Mouse (Mus musculus): ENCODE results near the gene 1810043G02Rik.
"Not testable (repeated sequence)": the region's sequence is repeated elsewhere in the genome, so short reads cannot be mapped to it uniquely, and the experiment has no call there.

1810043G02Rik gene

DNA sequence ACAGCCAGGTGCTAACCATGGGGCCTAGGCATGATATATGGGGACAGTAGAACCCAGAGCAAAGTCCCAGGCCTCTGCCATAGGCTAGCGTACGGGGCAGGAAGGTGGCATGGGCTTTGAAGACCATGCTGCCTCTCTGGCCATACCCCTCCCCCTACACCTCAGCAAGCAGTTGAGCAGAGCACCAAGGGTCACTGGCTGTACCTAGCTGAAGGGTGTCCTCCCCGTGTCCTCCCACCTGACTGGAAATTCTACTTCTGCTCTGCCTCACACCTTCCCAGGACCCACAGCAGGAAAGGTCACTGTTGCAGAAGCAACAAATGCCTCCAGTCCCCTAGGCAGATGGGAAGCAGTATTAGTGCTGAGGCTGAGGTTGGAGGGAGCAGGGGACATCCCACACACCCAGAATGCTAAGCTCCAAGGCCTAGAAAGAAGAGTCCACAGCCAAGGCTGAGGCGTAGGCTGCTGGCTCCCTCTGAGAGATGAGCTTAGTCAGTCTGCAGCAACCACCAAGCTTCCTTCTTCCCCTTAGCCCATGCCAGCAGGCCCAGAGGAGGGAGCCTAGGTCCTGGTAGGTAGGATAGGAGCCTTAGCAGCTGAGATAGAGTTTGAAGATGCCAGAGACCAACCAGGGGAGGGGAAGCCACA, 27.6 kb downstream of the 1810043G02Rik start:
- peak; percentile 24 for DNase-seq

DNA sequence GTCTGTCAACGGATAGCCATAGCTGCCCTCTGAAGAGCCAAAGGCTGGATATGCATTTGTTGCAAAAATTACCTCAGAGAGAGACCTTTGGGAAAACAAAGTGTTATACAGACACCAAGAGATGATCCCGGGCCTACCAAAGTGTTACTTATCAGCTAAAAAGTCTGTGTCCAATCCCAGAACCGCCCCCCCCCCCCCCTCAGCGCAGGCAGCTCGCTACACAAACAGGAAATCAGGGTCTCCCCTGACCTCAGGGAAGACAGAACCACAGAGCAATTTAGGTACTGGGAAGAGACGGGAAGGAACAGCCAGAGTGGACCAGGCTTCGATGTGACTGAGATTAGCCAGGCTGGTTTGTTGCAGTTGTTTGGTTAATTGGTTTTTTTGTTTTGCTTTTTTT, 28.9 kb downstream of the 1810043G02Rik start:
- DNase-seq = no peak

- DNase-seq = no peak
These were observed 29.8 kb downstream of the 1810043G02Rik start for GRCm38 (mm10) chr10:78008169-78008568.

DNA sequence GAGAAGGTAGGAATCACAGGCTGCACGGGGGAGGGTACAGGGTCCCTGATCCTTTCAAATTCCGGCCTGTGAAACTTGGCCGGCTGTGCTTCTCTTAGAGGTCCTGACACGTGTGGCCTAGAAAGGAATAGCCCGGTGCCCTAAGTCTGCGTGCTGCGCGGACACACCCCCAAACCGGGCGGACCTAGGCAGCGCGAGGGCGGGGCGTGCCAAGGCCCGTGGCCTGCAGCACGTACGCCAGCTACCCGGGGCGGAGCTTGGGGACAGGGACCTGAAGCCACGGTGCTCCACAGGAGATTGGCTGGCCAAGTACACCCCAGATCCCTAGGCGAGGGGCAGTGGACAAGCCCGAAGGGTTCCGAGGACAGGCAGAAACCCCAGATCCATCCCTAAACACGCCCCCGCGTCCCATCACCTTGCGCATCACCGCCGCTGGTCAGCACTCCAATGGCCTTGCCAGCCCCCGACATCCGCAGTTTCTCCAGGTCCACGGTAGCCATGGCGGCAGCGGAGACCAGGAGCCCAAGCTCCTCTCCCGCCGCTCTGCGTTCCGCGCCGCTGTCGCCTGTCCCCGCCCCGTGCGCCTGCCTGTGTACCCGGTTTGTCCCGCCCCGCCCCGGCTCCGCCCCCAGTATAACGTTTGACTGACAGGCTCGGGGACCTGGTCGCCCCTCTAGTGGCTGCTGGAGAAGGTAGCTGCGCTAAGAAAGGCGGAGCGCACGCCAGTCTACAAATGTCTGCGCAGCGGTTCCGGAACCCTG, 31.0 kb downstream of the 1810043G02Rik start:
- DNase-seq = peak; percentile 98

DNA sequence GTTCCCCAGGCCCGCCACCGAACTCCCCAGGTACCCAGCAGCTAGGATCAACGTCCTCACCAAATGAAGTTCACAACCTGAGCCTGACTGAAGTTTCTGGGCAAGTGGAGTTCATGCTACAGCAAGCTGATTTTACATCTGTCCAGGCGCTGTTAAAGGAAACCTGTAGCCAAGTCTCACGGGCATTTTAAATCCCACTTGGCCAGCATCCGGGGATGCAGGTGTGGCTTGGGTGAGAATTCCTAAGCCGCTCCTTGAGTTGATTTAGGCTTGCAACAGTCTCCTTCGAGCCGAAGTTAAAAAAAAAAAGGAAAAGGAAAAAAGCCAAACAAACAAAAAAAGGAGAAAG, 31.6 kb downstream of the 1810043G02Rik start, which contains the start of gene Pfkl:
TSS of gene Pfkl (minus strand) at position 139 of the 349 bp plus-strand sequence.
- no peak for DNase-seq

DNA sequence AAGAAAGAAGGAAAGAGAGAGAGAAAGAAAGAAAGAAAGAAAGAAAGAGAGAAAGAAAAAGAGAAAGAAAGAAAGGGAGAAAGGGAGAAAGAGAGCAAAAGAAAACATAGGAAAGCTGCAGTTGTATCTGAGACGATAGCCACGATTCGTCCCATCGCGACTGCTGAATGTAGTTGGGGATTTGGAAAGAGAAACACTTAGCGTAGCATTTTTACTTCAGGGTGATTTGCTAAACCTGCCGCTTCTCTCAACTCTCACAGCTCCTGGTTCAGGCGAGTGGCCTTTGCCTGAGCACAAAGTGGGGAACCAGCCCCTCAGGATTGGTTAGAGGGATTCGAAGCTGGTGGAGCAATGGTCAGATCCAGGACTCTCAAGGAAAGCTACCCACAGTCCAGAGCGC, 32.0 kb downstream of the 1810043G02Rik start:
- no peak for DNase-seq

DNA sequence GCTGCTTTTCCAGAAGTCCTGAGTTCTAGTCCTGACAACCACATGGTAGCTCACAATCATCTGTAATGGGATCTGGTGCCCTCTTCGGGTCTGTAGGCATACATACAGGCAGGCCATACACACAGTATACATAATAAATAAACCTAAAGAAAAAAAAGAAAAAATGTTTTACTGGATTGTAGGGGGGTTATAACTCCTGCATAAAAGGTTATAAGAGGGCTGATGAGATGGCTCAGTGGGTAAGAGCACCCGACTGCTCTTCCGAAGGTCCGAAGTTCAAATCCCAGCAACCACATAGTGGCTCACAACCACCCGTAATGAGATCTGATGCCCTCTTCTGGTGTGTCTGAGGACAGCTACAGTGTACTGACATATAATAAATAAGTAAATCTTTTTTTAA, 32.8 kb downstream of the 1810043G02Rik start:
- DNase-seq = not testable (repeated sequence)

GRCm38 (mm10) chr10:78012661-78013495, 34.6 kb downstream of the 1810043G02Rik start:
- no peak for DNase-seq

GRCm38 (mm10) chr10:78015489-78015888, 37.2 kb downstream of the 1810043G02Rik start:
- DNase-seq = no peak

DNA sequence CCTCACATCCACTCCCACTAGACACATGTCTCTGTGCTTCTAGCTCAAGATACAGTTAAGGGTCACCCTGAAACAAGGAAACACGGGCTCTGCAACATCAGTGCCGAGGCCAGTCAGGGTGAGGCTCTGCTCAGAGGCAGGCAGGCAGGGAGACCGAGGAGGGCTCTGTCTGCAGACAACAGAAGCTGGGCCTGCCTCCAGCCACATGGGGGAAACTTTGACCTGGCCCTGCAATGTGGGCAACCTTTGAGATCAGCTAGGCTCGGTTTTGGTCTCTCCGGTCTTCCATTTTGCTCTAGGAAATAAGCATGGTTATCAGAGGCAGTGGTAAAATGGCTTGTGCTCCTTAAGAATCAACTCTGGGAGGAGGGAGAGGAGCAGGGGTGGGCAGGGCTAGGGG, 38.0 kb downstream of the 1810043G02Rik start:
- peak; percentile 39 for DNase-seq

DNA sequence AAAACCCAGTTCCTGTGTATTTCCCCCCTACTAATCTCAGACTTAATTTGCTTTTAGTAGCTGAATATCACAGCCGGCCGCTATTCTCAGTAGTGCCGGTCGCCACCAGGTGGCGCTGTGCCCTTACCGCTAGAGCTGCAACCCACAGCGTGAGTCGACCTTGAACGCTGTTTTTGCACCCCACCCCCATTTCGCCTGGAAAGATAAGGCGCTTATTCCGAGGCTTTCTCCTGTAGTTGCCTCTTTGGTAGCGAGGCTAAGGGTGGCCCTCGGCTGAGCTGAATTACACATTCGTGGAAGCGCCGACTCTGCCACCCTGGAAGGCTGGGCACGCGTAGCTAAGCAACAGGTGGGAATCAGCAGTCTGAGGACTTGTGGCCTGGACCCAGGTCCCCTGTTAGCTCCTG, 40.5 kb downstream of the 1810043G02Rik start:
- DNase-seq = peak; percentile 85

GRCm38 (mm10) chr10:78019291-78019690, 41.0 kb downstream of the 1810043G02Rik start:
- no peak for DNase-seq

DNA sequence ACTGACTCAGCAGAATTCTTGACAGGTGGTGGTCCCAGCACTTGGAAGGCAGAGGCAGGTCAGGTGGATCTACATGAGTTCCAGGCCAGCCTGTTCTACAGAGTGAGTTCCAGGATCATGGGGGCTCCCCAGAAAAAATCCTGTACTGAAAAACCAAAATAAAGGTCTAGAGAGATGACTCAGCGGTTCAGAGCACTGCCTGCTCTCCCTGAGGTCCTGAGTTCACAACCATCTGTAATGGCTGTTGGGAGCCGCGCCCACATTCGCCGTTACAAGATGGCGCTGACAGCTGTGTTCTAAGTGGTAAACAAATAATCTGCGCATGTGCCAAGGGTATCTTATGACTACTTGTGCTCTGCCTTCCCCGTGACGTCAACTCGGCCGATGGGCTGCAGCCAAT, 41.7 kb downstream of the 1810043G02Rik start:
- not testable (repeated sequence) for DNase-seq

DNA sequence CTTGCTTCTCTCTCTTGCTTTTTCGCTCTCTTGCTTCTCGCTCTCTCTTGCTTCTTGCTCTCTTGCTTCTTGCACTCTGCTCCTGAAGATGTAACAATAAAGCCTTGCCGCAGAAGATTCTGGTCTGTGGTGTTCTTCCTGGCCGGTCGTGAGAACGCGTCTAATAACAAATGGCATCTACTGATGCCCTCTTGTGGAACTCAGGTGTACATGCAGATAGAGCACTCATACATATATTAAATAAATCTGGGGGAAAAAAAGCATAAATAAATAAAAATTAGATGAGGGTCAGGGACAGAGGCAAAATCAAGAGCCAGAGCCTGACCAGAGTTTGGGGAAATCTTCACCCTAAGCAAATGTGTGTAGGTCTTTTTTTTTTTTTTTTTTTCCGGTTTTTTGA, 47.1 kb downstream of the 1810043G02Rik start:
- not testable (repeated sequence) for DNase-seq

DNA sequence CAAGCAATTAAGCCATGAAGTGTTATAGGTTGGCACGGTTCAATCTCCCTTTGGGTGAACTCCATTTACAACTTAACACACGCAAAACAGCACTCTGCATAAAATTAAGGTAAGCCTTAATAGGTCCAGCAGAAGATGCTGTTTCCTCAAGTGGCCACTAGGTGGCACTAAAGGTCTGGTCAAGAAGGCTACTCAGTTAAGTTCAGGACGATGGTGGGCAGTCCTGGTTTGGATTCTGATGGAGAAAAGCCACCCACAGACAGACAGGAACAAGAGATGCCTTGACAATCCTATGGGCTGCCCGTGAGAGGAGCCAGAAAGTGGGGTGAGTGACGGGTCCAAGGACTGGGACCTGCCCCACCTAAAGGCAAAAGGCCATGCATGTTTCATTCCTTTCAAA, 49.8 kb downstream of the 1810043G02Rik start:
- DNase-seq = peak; percentile 76

DNA sequence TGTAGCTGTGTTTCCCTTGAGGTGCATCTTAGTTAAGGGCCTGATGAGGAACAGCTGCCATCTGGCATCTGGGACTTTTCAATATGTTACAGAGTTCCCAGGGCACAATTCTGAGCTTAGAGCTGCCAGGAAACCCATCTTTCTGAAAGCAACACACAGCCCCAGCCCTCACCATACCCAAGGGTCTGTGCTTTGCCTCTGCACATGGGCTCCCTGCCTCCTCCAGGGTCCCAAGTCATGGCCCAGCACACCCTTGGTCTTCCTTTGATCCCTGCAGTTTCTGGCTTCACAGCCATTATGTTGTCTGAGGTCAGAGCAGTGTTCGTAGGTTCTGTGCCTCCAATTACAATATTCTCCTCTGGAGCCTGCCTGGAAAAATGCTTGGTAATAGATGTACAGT, 50.8 kb downstream of the 1810043G02Rik start:
- DNase-seq = no peak

- no peak for DNase-seq
These were observed 53.7 kb downstream of the 1810043G02Rik start for GRCm38 (mm10) chr10:78031987-78032386.
